Mouse (Mus musculus): Measurements from ENCODE around the gene Rgn. TPM values are rescaled to one million over a fixed set of nuclear protein-coding genes. Genes with fewer than 3 reads are reported as not detected.

The Rgn gene
- total RNA-seq, 2 experiments from 2014 or later = 0.35 TPM; not detected in 1

- no peak overlapping the region for H3K27ac ChIP-seq
- no peak overlapping the region for H3K4me3 ChIP-seq
- no peak for DNase-seq (ENCODE audit: extremely low spot score in 1 of 2, low spot score in 2 of 2)
- intact Hi-C loops (cut with DNase I) = no loop called here
- TF ChIP-seq CTCF (IDR thresholded peaks at IDR 0.05) = no peak
These were observed 23.1 kb downstream of the Rgn start for GRCm38 (mm10) chrX:20572683-20573082.

GRCm38 (mm10) chrX:20573927-20574326 lies 24.3 kb downstream of the Rgn start:
- no peak overlapping the region for H3K27ac ChIP-seq
- H3K4me3 ChIP-seq = no peak overlapping the region
- TF ChIP-seq CTCF (IDR thresholded peaks at IDR 0.05) = no peak
- DNase-seq (ENCODE audit: extremely low spot score in 1 of 2, low spot score in 2 of 2) = no peak
- intact Hi-C loops (cut with DNase I) = no loop called here

- TF ChIP-seq CTCF (IDR thresholded peaks at IDR 0.05) = peak; percentile 61
- intact Hi-C loops (cut with DNase I) = loop anchor here (5.0 kb wide), 1 partner anchor 566 kb away; no protein-coding TSS in a partner anchor
- Histone ChIP-seq H3K4me3 (no peak overlapping the region), H3K27ac (no peak overlapping the region)
- no peak for DNase-seq (ENCODE audit: extremely low spot score in 1 of 2, low spot score in 2 of 2)
These were observed 38.4 kb downstream of the Rgn start for GRCm38 (mm10) chrX:20587968-20588367.

GRCm38 (mm10) chrX:20608500-20608899 lies 58.9 kb downstream of the Rgn start:
- no peak for TF ChIP-seq CTCF (IDR thresholded peaks at IDR 0.05)
- intact Hi-C loops (cut with DNase I) = no loop called here
- DNase-seq (ENCODE audit: extremely low spot score in 1 of 2, low spot score in 2 of 2) = no peak
- no peak overlapping the region for H3K4me3 ChIP-seq
- H3K27ac ChIP-seq = no peak overlapping the region

Other genes with a start within 250 kb of the Rgn start
- 10 to 100 TPM; 17.7 to 17.8 TPM for gene Rp2, start 185.3 kb upstream of the Rgn start, total RNA-seq (2021)
- 1 to 10 TPM; 6.4 to 7.1 TPM for gene Jade3, start 124.1 kb upstream of the Rgn start, total RNA-seq (2021)
- gene Rbm10, start 67.7 kb downstream of the Rgn start, total RNA-seq (2021) = 10 to 100 TPM; 49.2 to 50.0 TPM
- gene Ndufb11, start 67.8 kb downstream of the Rgn start, total RNA-seq (2021) = 100 to 1,000 TPM; 142 to 157 TPM
- 100 to 1,000 TPM; 337 to 348 TPM for gene Uba1, start 108.5 kb downstream of the Rgn start, total RNA-seq (2021)
- gene Cdk16, start 138.2 kb downstream of the Rgn start, total RNA-seq (2021) = 100 to 1,000 TPM; 252 to 273 TPM
- 100 to 1,000 TPM; 103 to 106 TPM for gene Usp11, start 154.1 kb downstream of the Rgn start, total RNA-seq (2021)
- 100 to 1,000 TPM; 172 to 180 TPM for gene Araf, start 248.0 kb downstream of the Rgn start, total RNA-seq (2021)

All from left cerebral cortex, adult 2 months (tissue).